Mouse (Mus musculus): ENCODE data around the gene Mms22l. TPM values are rescaled to one million over a fixed set of nuclear protein-coding genes. Genes with fewer than 3 reads are reported as not detected.
"Not testable (repeated sequence)": the region's sequence is repeated elsewhere in the genome, so short reads cannot be mapped to it uniquely, and the experiment has no call there.

Gene Mms22l
- 14.5 and 14.7 TPM in 2 replicates for polyA plus RNA-seq (2015; fragmentation: Nextera tagmentation; extraction: Ambion mirVana)

DNA sequence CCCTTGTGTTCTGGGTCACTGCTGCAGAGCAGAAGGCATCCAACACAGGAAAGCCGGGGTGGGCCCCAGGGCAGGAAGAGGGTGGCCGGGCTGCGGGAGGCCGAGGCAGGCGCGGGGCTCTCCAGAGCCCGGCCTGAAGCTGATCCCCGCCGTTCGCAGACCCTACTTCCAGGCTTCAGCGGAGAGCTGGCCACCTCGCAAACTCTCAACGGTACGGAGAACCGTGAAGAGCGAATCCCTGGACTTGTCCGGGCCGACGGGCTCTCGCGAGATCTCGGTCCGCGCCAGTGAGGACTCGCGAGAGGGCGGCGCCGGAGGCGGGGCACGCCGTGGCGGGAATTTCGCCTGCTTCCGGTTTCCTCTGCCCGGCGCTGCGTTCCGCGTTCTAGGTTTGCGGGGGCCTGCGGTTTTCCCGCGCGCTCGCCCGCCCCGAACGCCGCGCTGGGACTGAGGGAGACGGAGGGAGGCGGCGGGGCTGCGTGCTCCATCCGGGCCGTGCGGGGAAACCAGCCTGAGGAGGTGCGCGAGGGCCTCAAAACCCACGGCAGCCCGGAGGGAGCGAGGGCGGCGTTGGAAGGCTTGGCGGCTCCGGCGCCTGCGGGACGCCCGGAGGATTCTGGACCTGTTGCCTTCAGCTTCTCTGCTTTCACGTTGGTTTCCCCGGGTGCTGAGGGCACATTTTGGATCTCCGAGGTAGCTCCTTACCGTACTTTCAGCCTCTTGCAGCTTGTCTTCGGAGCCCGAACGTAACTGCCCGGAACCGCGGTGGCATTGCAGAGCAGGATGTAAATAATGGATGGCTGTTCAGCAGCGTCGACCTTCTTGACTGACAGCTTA is at the start of gene Mms22l:
Gene Mms22l (plus strand): TSS at position 336 of the 837 bp plus-strand sequence.
- WGBS = under 1% methylated on average over 83 of the region's 83 CpGs
- DNase-seq (ENCODE audit: low spot score) (peak; percentile 95), ATAC-seq (replicated peaks; ENCODE audit: low FRiP score, low read depth) (peak; percentile 99)
- Histone ChIP-seq H3K4me1 (replicated peaks; ENCODE audit: insufficient read depth, low read length) (0 out of 2 replicates have a peak, but pooled peaks cover 2% of the 10 kb centered on the region), H3K4me3 (replicated peaks; ENCODE audit: low read depth, low read length) (peak within 1 kb of the TSS; percentile 93), H3K4me2 (ENCODE audit: low read length) (peak within 1 kb of the TSS; percentile 78), H3K9me3 (replicated peaks; ENCODE audit: low read length) (no peaks in the 10 kb centered on the region), H3K27me3 (ENCODE audit: insufficient read depth, low read length) (no peaks in the 10 kb centered on the region), H3K9ac (ENCODE audit: low read depth, low read length) (peak within 1 kb of the TSS; percentile 93), H3K36me3 (ENCODE audit: insufficient read depth, low read length) (no peaks in the 10 kb centered on the region), H3K27ac (peak within 1 kb of the TSS; percentile 98)
- TF ChIP-seq CTCF (IDR thresholded peaks at IDR 0.05; ENCODE audit: low read depth) = no peak

DNA sequence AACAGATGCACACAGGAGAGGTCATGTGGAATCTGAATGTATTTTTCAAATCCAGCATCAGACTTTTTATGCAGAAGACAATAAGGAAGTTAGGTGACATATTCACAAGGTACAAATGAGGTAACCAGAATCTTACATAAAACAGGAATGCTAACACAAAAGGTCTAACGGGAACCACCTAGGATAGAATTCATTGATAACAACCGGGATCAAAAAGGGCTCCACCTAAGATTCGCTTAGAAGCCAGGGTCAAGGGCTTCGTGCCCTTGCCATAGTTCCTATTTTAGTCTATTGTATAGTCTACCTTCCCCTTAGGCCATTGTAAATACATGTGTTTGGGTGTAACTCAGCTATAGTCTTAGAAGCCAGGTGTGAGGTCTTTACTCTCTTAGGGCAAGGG is 12.2 kb upstream of the Mms22l start:
- not testable (repeated sequence) for ATAC-seq (replicated peaks; ENCODE audit: low FRiP score, low read depth); H3K36me3 ChIP-seq (ENCODE audit: insufficient read depth, low read length); H3K9me3 ChIP-seq (replicated peaks; ENCODE audit: low read length); H3K9ac ChIP-seq (ENCODE audit: low read depth, low read length); H3K27ac ChIP-seq; H3K4me1 ChIP-seq (replicated peaks; ENCODE audit: insufficient read depth, low read length); H3K4me3 ChIP-seq (replicated peaks; ENCODE audit: low read depth, low read length); DNase-seq (ENCODE audit: low spot score); H3K4me2 ChIP-seq (ENCODE audit: low read length); H3K27me3 ChIP-seq (ENCODE audit: insufficient read depth, low read length)
- 88% methylated on average over 4 of the region's 4 CpGs for WGBS

DNA sequence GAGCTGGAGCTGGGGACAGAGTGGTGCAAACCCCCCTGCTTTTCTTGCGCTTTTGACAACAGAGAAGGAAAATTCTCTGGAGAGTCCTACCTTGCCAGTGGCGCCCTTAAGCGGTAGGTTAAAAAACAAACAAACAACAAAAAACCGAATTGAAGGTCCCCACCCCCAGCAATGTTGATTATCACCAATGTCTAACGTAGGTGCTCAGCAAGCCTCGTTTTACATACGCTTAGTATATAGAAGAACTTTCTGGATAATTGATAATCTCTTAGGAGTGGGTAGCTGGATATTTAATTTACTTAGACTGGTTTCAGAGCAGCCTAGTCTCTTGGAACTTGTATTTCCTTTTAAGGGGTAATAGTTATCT is 685 bp downstream of the Mms22l start:
- WGBS = under 1% methylated on average over 7 of the region's 7 CpGs
- Histone ChIP-seq H3K9me3 (replicated peaks; ENCODE audit: low read length) (no peaks in the 10 kb centered on the region), H3K4me1 (replicated peaks; ENCODE audit: insufficient read depth, low read length) (0 out of 2 replicates have a peak, but pooled peaks cover 2% of the 10 kb centered on the region), H3K4me2 (ENCODE audit: low read length) (peak overlapping the region; percentile 78), H3K27ac (peak overlapping the region; percentile 98; the same call in 1 of the 2 replicates), H3K36me3 (ENCODE audit: insufficient read depth, low read length) (no peaks in the 10 kb centered on the region), H3K4me3 (replicated peaks; ENCODE audit: low read depth, low read length) (peak overlapping the region; percentile 93), H3K9ac (ENCODE audit: low read depth, low read length) (peak overlapping the region; percentile 93), H3K27me3 (ENCODE audit: insufficient read depth, low read length) (no peaks in the 10 kb centered on the region)
- DNase-seq (ENCODE audit: low spot score) (no peak), ATAC-seq (replicated peaks; ENCODE audit: low FRiP score, low read depth) (no peak)
- TF ChIP-seq CTCF (IDR thresholded peaks at IDR 0.05; ENCODE audit: low read depth) = no peak; the same call in 1 of the 2 replicates

DNA sequence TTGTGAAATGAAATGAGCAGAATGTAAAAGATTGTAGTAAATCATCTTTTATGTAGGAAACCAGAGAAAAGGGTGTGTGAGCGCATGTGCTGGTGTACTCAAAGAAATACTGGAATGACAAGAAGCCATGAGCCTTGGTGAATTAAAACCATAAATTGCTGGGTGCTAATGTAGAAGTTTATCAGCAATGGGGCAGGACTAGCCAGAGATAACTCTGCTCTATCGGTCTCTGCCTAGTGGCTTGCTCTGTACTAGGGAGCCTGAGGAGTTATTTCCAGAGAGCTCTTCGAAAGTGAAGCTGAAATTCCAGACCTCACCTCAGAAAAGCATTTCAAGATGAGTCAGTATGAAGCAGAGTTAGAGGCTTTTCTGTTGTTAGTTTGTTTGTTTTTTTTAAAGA is 12.9 kb downstream of the Mms22l start:
- Histone ChIP-seq H3K27me3 (ENCODE audit: insufficient read depth, low read length) (no peaks in the 10 kb centered on the region), H3K27ac (no peak overlapping the region), H3K9me3 (replicated peaks; ENCODE audit: low read length) (no peaks in the 10 kb centered on the region), H3K4me1 (replicated peaks; ENCODE audit: insufficient read depth, low read length) (no peaks in the 10 kb centered on the region), H3K4me2 (ENCODE audit: low read length) (no peak overlapping the region), H3K4me3 (replicated peaks; ENCODE audit: low read depth, low read length) (no peak overlapping the region), H3K9ac (ENCODE audit: low read depth, low read length) (no peak overlapping the region), H3K36me3 (ENCODE audit: insufficient read depth, low read length) (0 out of 2 replicates have a peak, but pooled peaks cover 7% of the 10 kb centered on the region)
- 94% methylated on average over 3 of the region's 3 CpGs for WGBS
- TF ChIP-seq CTCF (IDR thresholded peaks at IDR 0.05; ENCODE audit: low read depth) = no peak
- ATAC-seq (replicated peaks; ENCODE audit: low FRiP score, low read depth) (no peak), DNase-seq (ENCODE audit: low spot score) (no peak)

DNA sequence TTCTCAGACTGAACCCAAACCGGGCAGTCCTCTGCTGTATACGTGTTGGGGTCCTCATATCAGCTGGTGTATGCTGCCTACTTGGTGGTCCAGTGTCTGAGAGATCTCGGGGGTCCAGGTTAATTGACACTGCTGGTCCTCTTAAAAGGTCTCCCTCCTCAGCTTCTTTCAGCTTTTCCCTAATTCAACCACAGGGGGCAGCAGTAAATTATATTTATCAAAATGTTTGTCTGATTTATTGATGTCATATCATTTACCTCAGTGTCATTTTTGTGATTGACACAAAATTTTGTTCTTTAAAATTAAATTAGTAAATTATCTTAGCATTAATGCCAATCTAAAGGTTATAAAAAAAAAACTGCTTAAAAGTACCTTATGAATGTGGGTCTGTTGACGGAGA is 40.7 kb downstream of the Mms22l start:
- no peaks in the 10 kb centered on the region for H3K9me3 ChIP-seq (replicated peaks; ENCODE audit: low read length)
- H3K36me3 ChIP-seq (ENCODE audit: insufficient read depth, low read length) = no peaks in the 10 kb centered on the region
- TF ChIP-seq CTCF (IDR thresholded peaks at IDR 0.05; ENCODE audit: low read depth) = 0 out of 2 replicates have a peak, but pooled peaks have one; percentile 26
- H3K4me1 ChIP-seq (replicated peaks; ENCODE audit: insufficient read depth, low read length) = no peaks in the 10 kb centered on the region
- DNase-seq (ENCODE audit: low spot score) = no peak
- H3K27me3 ChIP-seq (ENCODE audit: insufficient read depth, low read length) = no peaks in the 10 kb centered on the region
- no peak overlapping the region for H3K27ac ChIP-seq
- no peak for ATAC-seq (replicated peaks; ENCODE audit: low FRiP score, low read depth)
- H3K4me3 ChIP-seq (replicated peaks; ENCODE audit: low read depth, low read length) = no peak overlapping the region
- H3K4me2 ChIP-seq (ENCODE audit: low read length) = no peak overlapping the region
- 84% methylated on average over 4 of the region's 4 CpGs for WGBS
- H3K9ac ChIP-seq (ENCODE audit: low read depth, low read length) = no peak overlapping the region

DNA sequence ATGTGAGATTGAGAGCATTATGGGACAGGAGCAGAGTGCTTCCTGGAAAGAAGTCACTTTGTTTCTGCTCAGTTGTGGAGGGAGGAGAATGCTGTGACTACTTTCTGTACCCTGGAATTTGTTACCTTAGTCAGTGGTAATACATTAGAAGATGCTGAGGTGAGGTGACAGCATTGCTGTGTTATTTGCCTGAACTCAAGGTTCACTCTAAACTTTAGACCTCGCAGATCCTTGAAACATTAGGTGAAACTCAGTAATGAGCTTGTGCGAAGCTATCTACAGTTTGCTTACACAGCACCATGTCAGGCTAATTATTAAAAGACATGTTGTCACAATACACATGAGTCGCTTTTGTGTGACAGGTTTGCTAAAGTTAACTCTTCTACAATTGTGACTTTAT is 47.2 kb downstream of the Mms22l start:
- TF ChIP-seq CTCF (IDR thresholded peaks at IDR 0.05; ENCODE audit: low read depth) = no peak
- Histone ChIP-seq H3K9ac (ENCODE audit: low read depth, low read length) (no peak overlapping the region), H3K4me3 (replicated peaks; ENCODE audit: low read depth, low read length) (no peak overlapping the region), H3K27me3 (ENCODE audit: insufficient read depth, low read length) (no peaks in the 10 kb centered on the region), H3K4me1 (replicated peaks; ENCODE audit: insufficient read depth, low read length) (no peaks in the 10 kb centered on the region), H3K4me2 (ENCODE audit: low read length) (no peak overlapping the region), H3K27ac (no peak overlapping the region), H3K9me3 (replicated peaks; ENCODE audit: low read length) (no peaks in the 10 kb centered on the region), H3K36me3 (ENCODE audit: insufficient read depth, low read length) (no peaks in the 10 kb centered on the region)
- ATAC-seq (replicated peaks; ENCODE audit: low FRiP score, low read depth) (peak; percentile 75), DNase-seq (ENCODE audit: low spot score) (peak; percentile 3)
- WGBS = 62% methylated on average over 3 of the region's 3 CpGs
